Mouse (Mus musculus) limb, embryonic 15.5 days (tissue): ENCODE data around the gene Mgll. TPM values are rescaled to one million over a fixed set of nuclear protein-coding genes. Genes with fewer than 3 reads are reported as not detected.
A peak's percentile ranks its signal among the peaks of the same experiment; 100 is the strongest.

Experiments used
- ATAC-seq: fragments of 200-750 bp; cut with Nextera tagmentation; 2 replicates; pipeline ENCODE4 v1.8.0; 2017; ENCODE audit warnings: low read depth, moderate TSS enrichment; ENCODE audit not compliant: insufficient number of reproducible peaks, low FRiP score, low TSS enrichment
- H3K27ac ChIP-seq: fragments of 300-500 bp; sonication (generic); 2 replicates; pipeline ENCODE4 v1.5.1; 2015; ENCODE audit warnings: moderate library complexity, mild to moderate bottlenecking, inconsistent platforms
- H3K27me3 ChIP-seq: fragments of 300-500 bp; sonication (generic); 2 replicates; pipeline ENCODE4 v1.6.1; 2015; ENCODE audit warnings: inconsistent platforms
- H3K36me3 ChIP-seq: fragments of 300-500 bp; sonication (generic); 2 replicates; pipeline ENCODE4 v1.6.1; 2015; ENCODE audit warnings: inconsistent platforms
- H3K4me1 ChIP-seq: fragments of 300-500 bp; sonication (generic); 2 replicates; pipeline ENCODE4 v1.6.1; 2015; ENCODE audit warnings: inconsistent platforms
- H3K4me2 ChIP-seq: fragments of 300-500 bp; sonication (generic); 2 replicates; pipeline ENCODE4 v1.6.1; 2015; ENCODE audit warnings: mild to moderate bottlenecking, inconsistent platforms
- H3K4me3 ChIP-seq: fragments of 300-500 bp; sonication (generic); 2 replicates; pipeline ENCODE4 v1.5.1; 2015; ENCODE audit warnings: mild to moderate bottlenecking, inconsistent platforms
- H3K9ac ChIP-seq: fragments of 300-500 bp; sonication (generic); 2 replicates; pipeline ENCODE4 v1.6.1; 2015; ENCODE audit warnings: inconsistent platforms
- H3K9me3 ChIP-seq: fragments of 300-500 bp; sonication (generic); 2 replicates; pipeline ENCODE4 v1.6.1; 2016; ENCODE audit warnings: inconsistent platforms
- WGBS: fragments of 180-500 bp; shearing (Covaris S2); methylation state at CpG from one replicate; pipeline ENCODE4 v1.1.7; 2015; 5-methylcytosine and 5-hydroxymethylcytosine counted together
- polyA plus RNA-seq: library from polyadenylated mRNA; unstranded; fragments of >200 nt; fragmentation: Nextera tagmentation; extraction: Ambion mirVana; gene quantifications from 2 replicates; pipeline ENCODE4 v1.2.1, GENCODE M21; 2015

Mgll gene
- polyA plus RNA-seq, 1 experiment from 2014 or later = 21.9 TPM

DNA sequence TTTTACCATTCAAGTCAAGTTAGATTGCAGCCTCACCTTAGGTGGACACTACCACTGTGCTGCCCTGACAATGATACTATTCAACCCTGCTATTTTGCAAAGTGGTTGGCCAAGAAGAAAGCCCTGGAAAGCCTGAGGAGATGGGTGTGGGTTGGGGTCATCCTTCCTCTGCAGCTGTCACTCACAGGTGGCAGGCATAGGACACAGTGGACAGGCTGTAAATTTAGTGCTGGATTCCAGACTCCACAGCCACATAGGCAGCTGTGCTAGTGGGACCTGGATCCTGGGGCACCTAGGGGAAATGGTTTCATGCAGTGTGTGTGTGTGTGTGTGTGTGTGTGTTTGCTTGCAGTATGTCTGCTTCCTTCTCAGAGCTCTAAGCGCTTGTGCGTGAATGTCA is 1.3 kb upstream of the Mgll start:
- peaks cover 11% of the 10 kb centered on the region for H3K4me1 ChIP-seq
- peaks cover 4% of the 10 kb centered on the region; the same call in 1 of the 2 replicates for H3K27me3 ChIP-seq
- H3K9ac ChIP-seq = no peak overlapping the region
- H3K9me3 ChIP-seq = no peaks in the 10 kb centered on the region
- WGBS = 84% methylated on average over 2 of the region's 2 CpGs
- H3K36me3 ChIP-seq = no peaks in the 10 kb centered on the region
- H3K4me2 ChIP-seq = no peak overlapping the region
- no peak for ATAC-seq
- H3K4me3 ChIP-seq = no peak overlapping the region
- no peak overlapping the region for H3K27ac ChIP-seq

DNA sequence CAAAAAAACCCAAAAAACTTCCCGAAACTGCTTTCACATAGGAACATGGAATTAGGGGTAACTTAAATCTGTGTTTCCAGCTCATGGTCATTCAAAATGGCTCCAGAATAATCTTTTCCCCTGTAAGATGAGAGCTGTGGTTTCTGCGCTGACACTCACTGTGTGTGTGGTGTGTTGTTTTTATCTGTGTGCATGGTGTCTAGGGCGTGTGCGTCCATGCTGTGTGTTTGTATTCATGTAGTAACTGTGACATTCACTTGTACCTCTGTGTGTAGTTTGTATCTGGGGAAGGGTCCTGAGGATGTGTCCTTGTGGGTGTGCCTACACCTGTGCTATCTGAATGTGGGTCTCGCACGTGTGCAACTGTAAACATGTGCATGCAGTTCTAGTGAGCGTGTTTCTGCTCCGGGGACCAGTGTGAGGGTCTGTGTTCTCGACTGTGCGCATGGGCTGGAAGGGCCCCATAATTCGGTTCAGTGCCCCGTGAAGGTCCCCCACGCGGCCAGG is 353 bp upstream of the Mgll start:
- Histone ChIP-seq H3K9me3 (no peaks in the 10 kb centered on the region), H3K4me1 (peaks cover 11% of the 10 kb centered on the region), H3K4me3 (peak overlapping the region; percentile 67), H3K36me3 (no peaks in the 10 kb centered on the region), H3K27ac (no peak overlapping the region), H3K9ac (peak overlapping the region; percentile 45; the same call in 1 of the 2 replicates), H3K27me3 (peaks cover 4% of the 10 kb centered on the region; the same call in 1 of the 2 replicates), H3K4me2 (peak overlapping the region; percentile 94)
- ATAC-seq = 0 out of 2 replicates have a peak, but pooled peaks have one; percentile 20
- 28% methylated on average over 14 of the region's 14 CpGs for WGBS

DNA sequence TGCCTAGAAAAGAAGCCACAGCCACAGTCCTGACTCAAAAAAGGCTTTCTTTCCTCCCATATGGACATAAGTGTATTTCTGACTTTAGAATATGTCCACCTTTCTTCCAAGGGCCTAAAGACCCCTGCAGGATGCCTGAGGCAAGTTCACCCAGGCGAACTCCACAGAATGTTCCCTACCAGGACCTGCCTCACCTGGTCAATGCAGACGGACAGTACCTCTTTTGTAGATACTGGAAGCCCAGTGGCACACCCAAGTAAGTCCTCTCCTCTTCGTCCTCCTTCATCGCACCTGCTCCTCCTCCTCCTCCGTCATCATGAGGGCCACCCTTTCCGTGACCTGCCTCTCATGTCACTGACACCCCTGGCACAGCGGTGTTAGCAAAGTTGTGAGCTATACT is 1.4 kb downstream of the Mgll start:
- no peak for ATAC-seq
- no peak overlapping the region for H3K9ac ChIP-seq
- H3K27ac ChIP-seq = no peak overlapping the region
- H3K4me1 ChIP-seq = peaks cover 11% of the 10 kb centered on the region
- H3K4me3 ChIP-seq = 0 out of 2 replicates have a peak overlapping the region, but pooled peaks have one; percentile 67
- H3K9me3 ChIP-seq = no peaks in the 10 kb centered on the region
- no peaks in the 10 kb centered on the region for H3K36me3 ChIP-seq
- peaks cover 4% of the 10 kb centered on the region; the same call in 1 of the 2 replicates for H3K27me3 ChIP-seq
- H3K4me2 ChIP-seq = 0 out of 2 replicates have a peak overlapping the region, but pooled peaks have one; percentile 2
- WGBS = 55% methylated on average over 7 of the region's 7 CpGs

- no peak; the same call in 1 of the 2 replicates for ATAC-seq
- Histone ChIP-seq H3K9me3 (no peaks in the 10 kb centered on the region), H3K27ac (no peak overlapping the region), H3K4me3 (no peak overlapping the region), H3K9ac (no peak overlapping the region), H3K4me1 (peaks cover 14% of the 10 kb centered on the region), H3K4me2 (no peak overlapping the region), H3K36me3 (no peaks in the 10 kb centered on the region), H3K27me3 (peaks cover 4% of the 10 kb centered on the region; the same call in 1 of the 2 replicates)
- 66% methylated on average over 9 of the region's 9 CpGs for WGBS
Observed at GRCm38 (mm10) chr6:88726252-88727211, 2.3 kb downstream of the Mgll start.

GRCm38 (mm10) chr6:88727490-88727889 is 3.3 kb downstream of the Mgll start:
- H3K9ac ChIP-seq = no peak overlapping the region
- 88% methylated on average over 5 of the region's 5 CpGs for WGBS
- no peaks in the 10 kb centered on the region for H3K36me3 ChIP-seq

GRCm38 (mm10) chr6:88728054-88728453 is 3.8 kb downstream of the Mgll start:
- H3K36me3 ChIP-seq = no peaks in the 10 kb centered on the region
- no peak overlapping the region for H3K27ac ChIP-seq
- no peaks in the 10 kb centered on the region for H3K9me3 ChIP-seq
- no peak for ATAC-seq
- no peak overlapping the region for H3K4me2 ChIP-seq
- WGBS = 69% methylated on average over 7 of the region's 7 CpGs
- no peak overlapping the region for H3K4me3 ChIP-seq
- peaks cover 22% of the 10 kb centered on the region for H3K4me1 ChIP-seq
- no peak overlapping the region for H3K9ac ChIP-seq
- H3K27me3 ChIP-seq = peaks cover 4% of the 10 kb centered on the region; the same call in 1 of the 2 replicates

More at GRCm38 (mm10) chr6:88727490-88727889, 3.3 kb downstream of the Mgll start:
- no peak for ATAC-seq
- no peak overlapping the region for H3K27ac ChIP-seq
- peaks cover 20% of the 10 kb centered on the region for H3K4me1 ChIP-seq
- H3K9me3 ChIP-seq = no peaks in the 10 kb centered on the region
- H3K27me3 ChIP-seq = peaks cover 4% of the 10 kb centered on the region; the same call in 1 of the 2 replicates
- H3K4me2 ChIP-seq = no peak overlapping the region
- H3K4me3 ChIP-seq = no peak overlapping the region

GRCm38 (mm10) chr6:88728515-88728914 is 4.3 kb downstream of the Mgll start:
- H3K4me3 ChIP-seq = no peak overlapping the region
- H3K4me1 ChIP-seq = peaks cover 22% of the 10 kb centered on the region
- no peak for ATAC-seq
- no peak overlapping the region for H3K27ac ChIP-seq
- H3K36me3 ChIP-seq = no peaks in the 10 kb centered on the region
- H3K9me3 ChIP-seq = no peaks in the 10 kb centered on the region
- peaks cover 4% of the 10 kb centered on the region; the same call in 1 of the 2 replicates for H3K27me3 ChIP-seq
- no peak overlapping the region for H3K9ac ChIP-seq
- WGBS = 80% methylated on average over 5 of the region's 5 CpGs
- H3K4me2 ChIP-seq = no peak overlapping the region

- no peak overlapping the region for H3K27ac ChIP-seq
- H3K9me3 ChIP-seq = no peaks in the 10 kb centered on the region
- H3K27me3 ChIP-seq = no peaks in the 10 kb centered on the region
- no peak overlapping the region for H3K4me3 ChIP-seq
- H3K4me2 ChIP-seq = no peak overlapping the region
- H3K36me3 ChIP-seq = no peaks in the 10 kb centered on the region
- no peak for ATAC-seq
- H3K9ac ChIP-seq = no peak overlapping the region
- 79% methylated on average over 11 of the region's 11 CpGs for WGBS
- H3K4me1 ChIP-seq = peaks cover 11% of the 10 kb centered on the region
Observed at GRCm38 (mm10) chr6:88731211-88731751, 7.1 kb downstream of the Mgll start.

- Histone ChIP-seq H3K4me2 (no peak overlapping the region), H3K4me3 (no peak overlapping the region), H3K9ac (no peak overlapping the region), H3K36me3 (no peaks in the 10 kb centered on the region), H3K27me3 (no peaks in the 10 kb centered on the region), H3K9me3 (no peaks in the 10 kb centered on the region), H3K27ac (0 out of 2 replicates have a peak overlapping the region, but pooled peaks have one; percentile 50), H3K4me1 (peaks cover 17% of the 10 kb centered on the region)
- ATAC-seq = no peak
- 92% methylated on average over 3 of the region's 3 CpGs for WGBS
Observed at GRCm38 (mm10) chr6:88731991-88732390, 7.8 kb downstream of the Mgll start.

DNA sequence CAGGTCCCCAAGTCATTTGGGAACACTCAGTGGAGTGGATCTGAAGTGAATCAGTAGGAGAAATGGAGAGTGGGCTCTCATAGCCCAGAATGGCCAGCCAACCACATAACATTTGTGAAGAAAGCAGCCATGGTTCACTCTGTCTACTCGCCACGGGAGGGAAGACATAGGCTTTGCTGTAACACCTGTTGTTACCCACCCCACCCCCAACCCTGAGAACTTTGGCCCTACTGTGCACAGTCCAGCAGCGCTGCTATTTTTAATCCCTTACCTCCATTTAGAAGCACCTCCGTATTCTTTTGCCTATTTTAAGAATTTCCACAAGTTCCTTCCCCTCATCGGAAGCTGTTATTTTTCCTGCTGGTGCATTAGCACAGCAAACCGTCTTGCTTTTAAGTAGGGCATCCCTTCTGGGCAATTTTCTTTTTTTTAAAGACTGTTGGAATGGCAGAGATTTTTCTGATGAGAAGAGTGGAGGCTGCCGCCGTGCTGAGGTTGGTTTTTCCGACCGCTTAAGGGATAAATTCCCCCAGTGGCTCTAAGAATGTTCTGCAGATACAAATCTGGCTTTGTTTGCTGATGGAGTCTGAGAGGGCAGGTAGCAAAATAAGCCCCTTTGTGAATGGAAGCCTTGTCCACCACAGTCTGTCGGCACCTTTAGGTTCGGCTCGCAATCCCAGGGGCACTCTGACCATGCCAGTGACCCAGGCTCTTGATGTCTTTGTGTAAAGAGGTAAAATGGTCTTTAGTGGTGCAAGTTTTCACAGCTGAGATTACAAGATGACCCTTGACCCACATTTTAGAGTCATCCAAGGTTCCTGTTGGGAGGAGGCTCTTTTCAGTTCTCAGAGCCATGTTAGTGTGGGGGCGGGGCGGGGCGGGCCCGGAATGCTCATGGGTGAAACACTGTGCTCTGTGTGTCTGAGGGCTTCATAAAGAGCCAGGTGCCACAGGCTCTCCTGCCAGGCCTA is 8.7 kb downstream of the Mgll start:
- Histone ChIP-seq H3K9ac (no peak overlapping the region), H3K4me1 (peaks cover 22% of the 10 kb centered on the region), H3K9me3 (no peaks in the 10 kb centered on the region), H3K4me3 (no peak overlapping the region), H3K27me3 (no peaks in the 10 kb centered on the region), H3K36me3 (no peaks in the 10 kb centered on the region), H3K4me2 (no peak overlapping the region), H3K27ac (peak overlapping the region; percentile 66)
- WGBS = 58% methylated on average over 17 of the region's 17 CpGs
- no peak for ATAC-seq

DNA sequence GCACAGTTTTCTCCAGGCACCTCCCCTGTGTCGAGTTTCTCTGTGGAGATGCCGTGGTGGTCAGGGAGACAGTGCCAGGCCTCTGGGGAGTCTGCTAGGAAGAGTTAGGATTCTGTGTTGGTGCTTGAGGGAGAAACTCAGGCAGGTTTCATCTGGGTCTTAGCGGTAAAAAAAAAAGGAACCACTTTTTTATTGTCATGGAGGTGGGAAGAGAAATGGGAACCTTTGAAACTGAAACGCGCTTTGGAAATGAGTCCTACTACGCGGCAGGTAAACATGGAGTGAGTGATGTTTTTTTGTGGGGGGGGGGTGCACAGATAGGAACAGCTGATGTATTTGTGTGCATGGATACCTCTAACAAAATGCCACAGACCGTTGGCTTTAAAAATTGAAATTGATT is 12.1 kb downstream of the Mgll start:
- no peaks in the 10 kb centered on the region for H3K36me3 ChIP-seq
- ATAC-seq = no peak
- WGBS = 73% methylated on average over 8 of the region's 8 CpGs
- H3K27ac ChIP-seq = no peak overlapping the region
- H3K9me3 ChIP-seq = no peaks in the 10 kb centered on the region
- H3K27me3 ChIP-seq = no peaks in the 10 kb centered on the region
- H3K4me3 ChIP-seq = no peak overlapping the region
- H3K9ac ChIP-seq = no peak overlapping the region
- H3K4me1 ChIP-seq = peaks cover 21% of the 10 kb centered on the region
- no peak overlapping the region for H3K4me2 ChIP-seq
